Mouse (Mus musculus): ENCODE results near the gene Atp2c2. TPM values are rescaled to one million over a fixed set of nuclear protein-coding genes. Genes with fewer than 3 reads are reported as not detected.

Atp2c2 gene
- total RNA-seq, 2 experiments from 2014 or later: 1.8 to 1.9 TPM

DNA sequence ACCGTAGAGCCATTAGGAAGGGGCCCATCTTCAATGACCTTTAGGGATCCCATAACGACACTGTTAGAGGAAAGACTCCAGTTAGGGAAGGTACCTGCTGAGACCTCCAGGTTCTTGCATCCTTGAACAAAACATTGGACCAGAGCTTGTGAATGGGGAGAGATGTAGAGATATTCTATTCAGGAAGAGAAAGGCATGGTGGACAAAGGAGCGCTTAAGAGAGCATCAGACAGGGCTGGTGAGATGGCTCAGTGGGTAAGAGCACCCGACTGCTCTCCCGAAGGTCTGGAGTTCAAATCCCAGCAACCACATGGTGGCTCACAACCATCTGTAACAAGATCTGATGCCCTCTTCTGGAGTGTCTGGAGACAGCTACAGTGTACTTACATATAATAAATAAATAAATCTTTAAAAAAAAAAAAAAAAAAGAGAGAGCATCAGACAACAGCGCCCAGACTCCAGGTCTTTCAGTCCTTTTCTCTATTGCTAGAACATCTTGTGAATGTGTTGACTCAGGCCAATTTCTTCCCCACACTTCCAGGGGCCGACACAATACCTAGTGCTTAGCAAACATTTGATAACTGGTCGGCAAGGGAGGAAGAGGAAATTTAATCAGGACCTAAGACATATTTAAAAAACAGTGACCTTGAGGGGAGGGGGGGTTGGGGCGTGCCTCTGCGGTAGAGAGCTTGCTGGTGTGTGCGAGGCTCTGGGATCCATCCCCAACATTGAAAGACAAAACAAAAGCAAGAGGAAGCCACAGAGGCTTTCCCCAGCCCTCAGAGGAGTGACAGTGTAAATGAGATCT is 37.5 kb downstream of the Atp2c2 start:
- intact Hi-C loops (cut with DNase I): no loop called here
- no peak for DNase-seq (ENCODE audit: low spot score in 2 of 2)

DNA sequence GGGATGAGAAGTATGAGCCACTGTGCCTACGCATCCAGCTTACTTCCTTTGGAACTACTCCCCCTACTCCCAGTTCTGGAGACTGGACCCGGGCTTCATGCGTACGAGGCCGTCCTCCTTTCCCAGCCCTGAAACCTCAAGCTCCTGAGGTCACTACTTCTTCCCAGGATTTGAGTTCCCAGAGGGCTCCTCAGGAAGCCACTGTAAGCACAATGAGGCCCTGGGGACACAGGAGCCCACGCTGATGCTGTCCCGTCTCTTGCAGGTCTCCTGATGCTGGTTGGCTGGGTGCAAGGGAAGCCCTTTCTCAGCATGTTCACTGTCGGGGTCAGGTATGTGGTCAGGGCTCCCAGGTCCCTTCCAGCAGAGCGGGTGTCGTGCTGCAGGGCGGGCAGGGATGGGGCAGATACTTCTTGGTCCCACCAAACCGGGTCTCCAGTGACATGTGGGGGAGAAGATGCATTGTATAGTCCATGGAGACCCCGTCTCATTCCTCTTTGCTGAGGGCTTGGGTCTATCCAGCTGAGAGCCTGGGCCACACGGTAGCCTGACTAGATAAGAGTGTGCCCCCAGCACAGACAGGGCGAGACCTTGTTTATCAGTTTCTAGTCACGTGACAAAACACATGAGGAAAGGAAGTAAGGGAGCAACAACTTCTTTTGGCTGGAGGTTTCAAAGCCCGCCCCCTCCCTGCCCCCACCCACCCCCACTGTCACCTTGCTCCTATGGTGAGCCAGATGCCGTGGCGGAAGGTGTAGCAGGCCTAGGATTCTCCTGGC is 38.5 kb downstream of the Atp2c2 start:
- intact Hi-C loops (cut with DNase I): no loop called here
- no peak for DNase-seq (ENCODE audit: low spot score in 2 of 2)

DNA sequence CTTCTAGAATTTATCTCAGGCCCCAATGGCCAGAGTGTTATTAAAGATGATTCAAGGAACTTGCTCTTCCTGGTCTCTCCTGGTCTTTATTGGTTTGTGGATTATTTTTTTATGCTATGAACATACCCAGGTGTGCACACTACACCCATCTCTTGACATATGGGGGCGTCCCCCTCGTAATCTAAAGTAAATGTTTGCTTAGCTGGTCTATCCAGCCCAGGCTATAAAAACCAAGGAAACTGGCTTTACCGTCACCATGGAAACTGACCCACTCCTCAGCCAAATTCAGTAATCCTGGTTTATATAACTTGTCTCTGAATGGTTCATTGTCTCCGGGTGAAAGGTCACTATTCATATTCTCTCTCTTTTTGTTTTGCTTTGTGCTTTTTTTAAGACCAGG is 40.8 kb downstream of the Atp2c2 start:
- peak in 1 of 2 experiments; percentile 16 for DNase-seq (ENCODE audit: low spot score in 2 of 2)
- intact Hi-C loops (cut with DNase I): no loop called here

DNA sequence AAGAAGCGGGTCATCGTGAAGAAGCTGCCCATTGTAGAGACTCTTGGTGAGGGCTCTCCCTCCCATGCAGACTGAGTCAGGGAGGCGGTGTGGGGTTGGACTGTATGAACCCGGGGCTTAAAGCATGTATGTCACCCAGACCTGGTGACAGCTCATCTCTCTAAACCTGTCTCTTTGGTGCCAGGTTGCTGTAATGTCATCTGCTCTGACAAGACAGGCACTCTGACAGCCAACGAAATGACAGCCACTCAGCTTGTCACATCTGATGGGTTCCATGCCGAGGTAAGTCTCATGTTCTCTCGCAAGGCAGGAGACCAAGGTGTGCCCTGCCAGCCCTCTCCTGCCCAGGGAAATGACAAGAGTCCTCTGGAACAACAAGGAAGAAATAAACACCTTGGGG is 42.6 kb downstream of the Atp2c2 start:
- intact Hi-C loops (cut with DNase I): loop anchor here (2.0 kb wide), 1 partner anchor 56 kb away; no protein-coding TSS in a partner anchor
- DNase-seq (ENCODE audit: low spot score in 2 of 2): no peak

DNA sequence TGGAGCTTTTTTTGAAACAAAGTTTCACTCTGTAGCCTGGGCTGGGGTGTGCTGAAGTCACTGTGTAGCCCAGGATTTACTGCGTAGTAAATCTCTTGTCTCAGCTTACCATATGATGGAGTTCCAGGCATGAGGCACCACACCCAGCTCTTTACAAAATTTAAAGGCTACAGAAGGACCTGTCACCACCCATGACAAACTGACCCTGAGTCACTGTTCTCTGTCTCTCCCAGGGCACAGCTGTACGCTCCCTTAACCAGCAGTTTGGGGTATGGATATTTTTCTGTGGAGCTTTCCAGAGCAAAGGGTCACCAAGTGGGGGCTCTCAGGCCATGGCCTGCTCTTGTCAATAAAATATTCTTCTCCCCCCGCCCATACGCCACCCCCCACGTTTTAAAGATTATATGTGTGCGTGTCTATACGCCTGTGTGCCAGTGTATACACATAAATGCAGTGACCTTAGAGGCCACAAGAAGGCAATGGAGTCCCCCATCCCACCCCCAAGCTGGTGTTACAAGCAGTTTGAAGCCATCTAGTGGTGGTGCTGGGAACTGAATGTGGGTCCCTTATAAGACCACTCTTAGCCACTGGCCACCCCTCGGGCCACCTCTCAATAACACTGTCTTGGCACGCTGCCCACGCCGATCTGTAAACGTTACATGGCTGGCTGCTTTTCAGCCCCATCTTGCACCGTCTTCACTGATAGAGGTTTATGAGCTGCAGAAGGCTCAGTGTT is 43.6 kb downstream of the Atp2c2 start:
- intact Hi-C loops (cut with DNase I): loop anchor here (2.0 kb wide), 1 partner anchor 57 kb away; no protein-coding TSS in a partner anchor
- peak; percentile 35 to 45 for DNase-seq (ENCODE audit: low spot score in 2 of 2)

DNA sequence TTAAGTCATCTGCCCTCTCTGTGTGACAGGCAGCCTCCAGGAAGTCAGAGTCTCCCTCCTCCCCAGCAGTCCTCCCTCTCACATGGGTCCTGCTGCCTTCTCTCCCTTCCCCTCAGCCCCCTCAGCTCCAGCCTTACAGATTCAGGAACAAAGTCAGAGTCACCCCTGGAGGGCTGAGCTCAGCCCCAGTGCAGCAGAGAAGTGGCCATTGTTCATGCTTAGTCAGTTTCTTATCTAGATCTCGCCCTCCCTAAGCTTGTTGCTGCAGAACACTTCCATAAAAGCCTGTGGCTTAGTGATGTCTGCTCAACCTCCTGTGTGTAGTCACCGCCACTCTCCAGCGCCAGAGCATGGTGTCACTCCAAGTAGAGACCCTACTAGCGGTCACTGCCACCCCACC is 44.8 kb downstream of the Atp2c2 start:
- intact Hi-C loops (cut with DNase I): no loop called here
- DNase-seq (ENCODE audit: low spot score in 2 of 2): no peak

DNA sequence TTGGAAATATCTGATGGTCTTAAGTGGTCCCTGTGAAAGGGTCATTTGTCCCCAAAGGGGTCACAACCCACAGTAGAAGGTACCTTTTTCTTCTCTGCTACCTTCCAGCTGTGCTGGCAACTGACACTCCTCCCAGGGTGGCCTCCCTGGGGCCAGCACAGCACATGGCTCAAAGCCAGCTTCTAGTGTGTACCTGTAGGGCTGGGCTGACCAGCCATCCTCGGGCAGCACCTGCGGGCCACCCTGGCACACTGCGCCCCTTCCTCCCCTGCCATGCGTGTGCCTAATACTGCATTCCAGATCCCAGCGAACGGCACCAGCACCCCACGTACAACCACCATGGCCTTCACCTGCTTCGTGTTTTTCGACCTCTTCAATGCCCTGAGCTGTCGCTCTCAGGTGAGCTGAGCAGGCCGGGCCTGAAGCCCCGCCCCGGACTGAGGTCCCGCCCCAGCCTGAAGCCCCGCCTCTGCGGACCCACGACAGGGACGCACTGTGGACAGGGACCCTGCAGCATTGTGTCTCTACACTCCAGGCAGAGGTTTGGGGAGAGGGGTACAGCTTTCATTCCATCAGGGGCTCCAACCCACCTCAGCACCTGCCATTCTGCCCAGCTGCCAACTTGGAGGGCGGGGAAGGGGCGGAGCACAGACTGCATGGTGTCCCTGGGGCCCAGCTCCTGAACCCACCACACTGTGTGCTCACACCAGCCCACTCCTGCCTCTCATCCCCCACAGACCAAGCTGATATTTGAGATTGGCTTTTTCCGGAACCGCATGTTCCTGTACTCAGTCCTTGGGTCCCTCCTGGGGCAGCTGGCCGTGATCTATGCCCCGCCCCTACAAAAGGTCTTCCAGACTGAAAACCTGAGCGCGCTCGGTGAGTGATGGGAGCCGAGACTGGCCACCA is 55.7 kb downstream of the Atp2c2 start:
- DNase-seq (ENCODE audit: low spot score in 2 of 2): no peak
- intact Hi-C loops (cut with DNase I): no loop called here

DNA sequence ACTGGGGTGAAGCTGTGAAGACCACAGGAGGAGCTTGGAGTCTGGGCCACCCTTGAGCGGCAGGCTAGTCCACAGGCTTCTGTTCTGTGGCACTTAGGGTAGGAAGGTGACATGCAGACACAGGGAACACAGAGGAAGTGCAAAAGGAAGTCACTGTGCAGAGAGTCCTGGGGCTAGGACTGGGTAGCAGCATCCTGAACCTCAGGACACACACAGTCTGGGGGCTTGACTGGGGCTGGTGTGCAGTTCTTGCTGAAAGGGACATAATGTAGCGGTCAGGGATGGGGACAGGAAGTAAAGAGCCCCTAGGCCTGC is 56.3 kb downstream of the Atp2c2 start:
- DNase-seq (ENCODE audit: low spot score in 2 of 2): no peak
- intact Hi-C loops (cut with DNase I): no loop called here

DNA sequence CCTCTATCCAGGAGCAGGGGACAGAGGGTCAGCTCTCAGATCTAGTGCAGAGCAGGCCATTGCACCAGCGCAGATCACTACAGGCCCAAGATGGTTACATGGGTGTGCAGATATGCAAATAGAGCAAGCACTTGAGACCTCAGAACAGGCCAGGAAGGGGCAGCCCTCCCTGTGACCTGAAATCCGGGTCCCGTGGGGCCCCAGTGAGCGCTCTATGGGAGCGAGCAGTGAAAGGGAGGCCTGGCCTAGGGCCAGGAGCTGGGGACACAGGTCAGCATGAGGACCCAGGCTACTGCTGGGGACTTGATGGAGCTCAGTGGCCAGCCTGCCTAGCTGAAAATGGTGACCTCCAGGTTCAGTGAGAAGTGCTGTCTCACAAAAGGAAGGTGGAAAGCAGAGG is 56.7 kb downstream of the Atp2c2 start:
- no peak for DNase-seq (ENCODE audit: low spot score in 2 of 2)
- intact Hi-C loops (cut with DNase I): no loop called here

DNA sequence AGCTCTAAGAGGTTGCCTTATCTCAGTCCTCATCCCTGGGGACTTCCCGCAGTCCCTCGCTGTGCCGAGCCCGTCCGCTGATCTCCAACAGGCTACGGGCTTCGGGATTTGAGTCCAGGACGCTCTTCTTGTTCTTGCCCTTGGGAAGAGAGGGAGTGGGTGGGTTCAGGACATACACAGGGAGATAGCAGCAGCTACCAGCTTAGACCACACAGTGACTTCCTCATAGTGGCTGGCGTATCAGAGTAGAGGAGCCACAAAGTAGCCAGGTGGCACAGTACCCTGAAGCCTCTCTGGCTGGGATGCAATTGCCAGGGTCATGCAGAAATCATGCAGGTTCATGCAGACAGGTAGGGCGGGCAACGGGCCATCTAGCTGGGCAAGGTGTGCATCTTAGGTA is 61.9 kb downstream of the Atp2c2 start:
- DNase-seq (ENCODE audit: low spot score in 2 of 2): no peak
- intact Hi-C loops (cut with DNase I): no loop called here

DNA sequence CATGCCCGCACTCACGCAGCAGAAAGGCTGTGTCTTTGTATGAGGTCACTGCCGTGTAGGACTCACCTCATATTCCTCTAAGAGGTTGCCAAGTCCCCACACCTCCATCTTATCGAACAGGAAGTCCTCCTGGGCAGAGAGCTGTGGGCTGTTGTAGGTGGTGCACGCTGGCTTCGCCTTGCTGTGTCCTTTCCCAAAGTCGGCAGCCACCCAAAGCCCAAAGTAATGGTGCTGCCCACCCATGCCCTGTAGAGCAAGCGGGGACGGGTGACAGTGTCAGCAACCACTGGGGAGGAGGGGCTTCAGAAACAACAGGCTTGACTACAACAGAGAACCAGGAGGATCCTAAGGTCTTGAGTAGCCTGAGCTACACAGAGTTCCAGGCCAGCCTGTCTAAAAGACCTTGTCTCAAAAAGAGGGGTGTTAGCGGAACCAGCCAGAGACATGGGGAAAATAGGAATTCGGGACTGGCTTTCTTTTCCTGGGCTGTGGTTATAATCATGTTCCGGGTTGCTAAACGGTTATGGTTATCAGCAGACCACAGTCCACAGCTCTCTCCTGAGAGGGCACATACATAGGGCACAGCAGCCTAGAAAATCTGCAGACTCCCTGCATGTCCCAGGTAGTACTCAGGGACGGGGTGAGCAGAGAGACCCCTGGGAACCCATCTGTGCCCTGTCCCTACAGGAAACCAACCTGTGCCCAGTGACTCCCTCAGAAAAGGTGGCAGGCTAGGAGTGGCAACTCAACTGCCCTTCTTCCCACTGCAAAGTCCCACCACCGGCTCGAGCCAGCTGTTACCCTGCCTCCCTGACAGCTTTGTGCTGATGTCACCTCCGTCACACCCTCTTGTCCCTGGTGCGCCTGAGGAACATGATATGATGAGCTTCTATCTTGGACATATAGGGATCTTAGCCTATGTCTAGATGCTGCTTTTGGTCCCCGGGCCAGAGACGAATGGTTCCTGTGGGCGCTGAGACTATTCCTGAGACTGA is 62.7 kb downstream of the Atp2c2 start:
- DNase-seq (ENCODE audit: low spot score in 2 of 2): no peak
- intact Hi-C loops (cut with DNase I): no loop called here

DNA sequence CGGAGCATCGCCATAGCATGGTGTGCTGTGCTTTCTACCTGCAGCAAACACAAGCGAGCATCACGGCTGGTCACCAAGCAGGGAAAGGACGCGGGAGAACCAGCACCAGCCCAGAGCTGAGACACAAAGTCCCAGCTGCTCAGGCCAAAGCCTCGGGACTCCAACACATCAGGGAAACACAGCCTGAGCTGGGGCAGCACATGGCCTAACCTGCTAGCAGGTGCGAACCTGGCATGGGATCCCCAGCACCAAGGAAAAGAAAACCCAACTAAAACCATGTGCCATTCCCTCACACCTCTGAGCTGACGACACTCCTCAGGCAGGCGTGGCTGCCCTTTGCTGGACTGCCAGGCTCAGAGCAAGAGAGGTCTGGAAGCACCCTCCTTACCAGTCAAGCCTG is 65.5 kb downstream of the Atp2c2 start:
- intact Hi-C loops (cut with DNase I): no loop called here
- no peak for DNase-seq (ENCODE audit: low spot score in 2 of 2)

DNA sequence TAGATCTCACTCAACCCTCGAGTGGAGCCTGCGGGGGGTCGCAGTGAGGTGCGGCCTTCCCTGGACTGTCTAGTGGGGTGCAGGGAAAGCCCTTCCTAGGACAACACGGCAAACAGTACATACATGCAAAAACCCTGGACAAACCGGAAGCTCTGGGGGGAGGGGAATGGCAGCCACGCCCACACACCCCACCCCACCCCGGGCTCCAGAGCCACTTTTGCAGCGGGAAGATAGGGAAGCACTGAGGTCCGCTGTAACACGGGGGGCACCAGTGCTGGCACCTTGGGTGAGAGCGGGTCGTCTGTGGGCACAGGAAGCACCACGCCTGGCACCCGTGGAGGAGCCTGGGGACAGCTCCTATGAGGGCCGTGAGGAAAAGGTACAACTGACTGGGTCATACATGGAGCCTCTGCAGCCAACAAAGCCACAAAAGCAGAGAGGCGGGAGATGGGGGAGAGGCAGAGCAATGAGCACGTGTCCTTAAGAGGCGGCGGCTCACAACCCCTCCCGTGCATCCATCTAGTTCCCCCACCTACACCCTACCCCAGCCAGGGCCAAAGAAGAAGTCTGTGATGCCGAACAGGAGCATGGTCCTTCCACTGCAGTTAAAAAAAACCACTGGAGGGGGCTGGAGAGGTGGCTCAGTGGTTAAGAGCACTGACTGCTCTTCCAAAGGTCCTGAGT is 66.1 kb downstream of the Atp2c2 start:
- intact Hi-C loops (cut with DNase I): no loop called here

DNA sequence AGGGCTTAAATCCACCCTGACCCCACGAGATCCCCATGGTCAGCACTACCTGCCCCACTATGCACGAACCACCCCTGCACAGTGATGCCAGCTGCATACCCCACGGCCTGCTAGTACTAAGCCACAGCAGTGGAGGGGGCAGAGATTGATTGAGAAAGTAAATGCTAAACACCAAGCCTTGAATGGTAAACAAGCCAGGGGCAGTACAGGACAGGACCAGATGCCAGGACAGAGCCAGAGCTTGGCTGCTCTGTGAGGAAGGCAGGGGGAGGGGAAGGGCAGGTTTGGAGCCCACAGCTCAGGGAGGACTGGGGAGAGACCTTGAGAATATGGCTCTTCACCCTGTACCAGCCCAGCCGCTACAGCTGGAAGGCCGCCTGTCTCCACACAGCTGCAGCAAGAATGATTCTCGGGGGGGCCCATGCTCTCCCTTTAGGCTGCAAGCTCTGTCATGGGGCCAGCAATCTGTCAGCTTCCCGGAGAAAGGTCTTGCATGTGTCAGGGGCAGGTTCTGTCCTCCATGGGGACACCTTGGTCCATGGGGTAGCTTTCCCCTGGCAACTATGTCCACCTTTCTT is 76.9 kb downstream of the Atp2c2 start:
- no peak for DNase-seq (ENCODE audit: low spot score in 2 of 2)
- intact Hi-C loops (cut with DNase I): loop anchor here (10.0 kb wide), 1 partner anchor 332 kb away; the partner anchor contains the start of gene Necab2

More for the DNA sequence above, 66.1 kb downstream of the Atp2c2 start:
- no peak for DNase-seq (ENCODE audit: low spot score in 2 of 2)

DNA sequence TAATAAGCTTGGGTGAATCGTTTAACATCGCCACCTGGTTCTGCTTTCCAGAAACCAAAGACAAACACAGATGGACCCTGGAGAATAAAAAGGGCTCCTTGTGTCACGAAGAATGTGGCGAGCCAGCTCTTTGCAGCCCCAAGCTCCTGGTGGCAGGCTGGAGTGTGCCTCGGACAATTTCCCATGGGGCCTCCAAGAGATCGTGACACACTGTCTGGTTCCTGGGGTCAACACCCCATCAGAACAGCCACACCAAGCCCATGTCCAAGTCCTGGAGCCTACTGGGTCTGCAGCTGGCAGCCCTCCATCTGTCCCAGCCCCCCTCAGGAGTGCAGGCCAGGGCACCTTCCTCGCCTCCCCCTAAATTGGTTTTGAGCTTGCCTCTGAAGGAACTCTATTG is 78.0 kb downstream of the Atp2c2 start:
- intact Hi-C loops (cut with DNase I): loop anchor here (10.0 kb wide), 1 partner anchor 333 kb away; the partner anchor contains the start of gene Necab2
- no peak for DNase-seq (ENCODE audit: low spot score in 2 of 2)

DNA sequence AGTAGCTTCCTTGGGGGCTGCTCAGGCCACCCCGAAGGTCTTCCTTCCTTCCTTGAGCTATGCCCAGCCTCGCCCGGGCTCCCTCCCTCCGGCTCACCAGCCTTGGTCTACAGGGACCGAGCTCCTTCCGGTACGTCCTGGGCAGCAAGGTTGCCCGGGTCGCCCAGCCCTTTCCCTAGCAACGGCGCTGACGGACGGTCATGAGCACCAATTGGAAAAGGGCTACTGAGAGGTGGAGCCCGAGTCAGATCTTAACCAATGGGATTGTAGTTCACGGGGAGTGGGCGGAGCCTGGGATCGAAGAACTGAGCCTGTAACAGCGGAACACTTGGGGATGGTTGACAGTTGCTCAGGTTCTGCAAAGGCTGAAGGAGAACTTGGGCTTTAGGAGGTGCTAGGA is 78.5 kb downstream of the Atp2c2 start, which contains the start of gene Tldc1:
Gene Tldc1, minus strand, starts transcription at position 154 of the 400 bp plus-strand sequence.
- intact Hi-C loops (cut with DNase I): loop anchor here (10.0 kb wide), 1 partner anchor 333 kb away; the partner anchor contains the start of gene Necab2
- DNase-seq (ENCODE audit: low spot score in 2 of 2): peak; percentile 99 to 100
